Mouse (Mus musculus): ENCODE measurements around the gene Ikzf4.

- TF ChIP-seq CTCF (IDR thresholded peaks at IDR 0.05) = no peak
- no peak for TF ChIP-seq POLR2A (IDR thresholded peaks at IDR 0.05; ENCODE audit: insufficient read depth, low read depth, low read length)
These were observed 9.5 kb upstream of the Ikzf4 start for GRCm38 (mm10) chr10:128655254-128655653.

Data from heart, adult 2 months (tissue).